Mouse (Mus musculus): ENCODE data around the gene D7Ertd443e.

- no peak for TF ChIP-seq POLR2A (IDR thresholded peaks at IDR 0.05; ENCODE audit: insufficient read depth, low read length)
- TF ChIP-seq EP300 (IDR thresholded peaks at IDR 0.05; ENCODE audit: insufficient read depth, low read depth, low read length): no peak
Observed at GRCm38 (mm10) chr7:134376786-134377185, 8.7 kb downstream of the D7Ertd443e start.

Measured in ES-Bruce4 (cell line).